Mouse (Mus musculus): Measurements from ENCODE around the gene Sh3pxd2a.

Gene Sh3pxd2a

DNA sequence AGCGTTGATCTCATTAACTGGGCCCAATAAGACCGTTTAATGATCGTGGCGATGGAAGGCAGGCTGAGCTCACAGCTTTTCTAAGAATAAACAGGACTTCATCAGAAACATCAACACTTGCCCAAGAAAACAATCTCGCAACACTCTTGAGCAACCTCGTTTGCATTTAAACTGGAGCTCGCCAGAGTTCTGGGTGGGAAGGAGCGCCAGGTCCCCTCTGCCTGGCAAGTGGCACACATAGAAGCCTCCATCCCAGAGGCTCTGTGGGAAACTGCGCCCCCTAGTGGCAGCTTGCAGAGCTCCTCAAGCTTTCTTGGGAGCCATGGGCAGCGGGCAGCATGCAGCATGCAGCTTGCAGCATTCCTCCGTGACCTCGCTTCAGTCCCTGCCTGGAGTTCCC lies 126.5 kb downstream of the Sh3pxd2a start:
- ChIA-PET POLR2A (interaction anchor here (0.6 to 3.7 kb wide), 35 partner anchors 10 to 386 kb away, joined by 3 to 16 read pairs (median 4); partner anchors contain the start of genes Neurl1a (in 3 of the 4) and Taf5 (in 1 of the 4)), CTCF (interaction anchor here (0.5 to 3.4 kb wide), 107 partner anchors 8 to 412 kb away, joined by 3 to 43 read pairs (median 4); partner anchors contain the start of gene Neurl1a (in 3 of the 4))

DNA sequence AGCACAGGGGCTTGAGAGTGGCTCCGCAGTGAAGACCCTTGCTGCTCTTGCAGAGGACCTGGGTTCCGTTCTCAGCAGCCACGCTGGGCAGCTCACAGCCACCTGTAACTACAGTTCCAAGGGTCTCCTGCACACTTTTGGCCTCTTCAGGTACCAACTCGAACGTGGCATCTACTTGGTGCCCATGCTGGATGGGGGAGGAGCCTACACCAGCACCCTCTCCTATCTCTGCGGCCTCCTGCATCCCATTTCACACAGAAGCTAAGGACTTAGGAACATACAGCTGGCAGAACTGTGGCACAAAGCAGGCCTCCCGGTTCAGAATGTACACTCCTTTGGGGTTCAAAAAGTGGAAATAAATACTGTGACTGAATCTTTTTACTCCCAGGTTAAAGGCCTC lies 127.0 kb downstream of the Sh3pxd2a start:
- ChIA-PET POLR2A (interaction anchor here (0.7 to 3.7 kb wide), 23 partner anchors 9 to 386 kb away, joined by 3 to 16 read pairs (median 4); partner anchors contain the start of gene Neurl1a (in 2 of the 4)), CTCF (interaction anchor here (0.5 to 3.4 kb wide), 84 partner anchors 9 to 412 kb away, joined by 3 to 43 read pairs (median 4); partner anchors contain the start of gene Neurl1a (in 2 of the 4))

- ChIA-PET CTCF (interaction anchor here in 3 of 4 experiments (0.8 to 1.3 kb wide), 6 partner anchors 9 to 157 kb away, joined by 3 to 6 read pairs (median 3); no protein-coding TSS in a partner anchor), POLR2A (interaction anchor here in 2 of 4 experiments (0.5 to 3.7 kb wide), 9 partner anchors 9 to 136 kb away, joined by 3 to 16 read pairs (median 3); no protein-coding TSS in a partner anchor)
These were observed 128.9 kb downstream of the Sh3pxd2a start for GRCm38 (mm10) chr19:47335262-47335661.

DNA sequence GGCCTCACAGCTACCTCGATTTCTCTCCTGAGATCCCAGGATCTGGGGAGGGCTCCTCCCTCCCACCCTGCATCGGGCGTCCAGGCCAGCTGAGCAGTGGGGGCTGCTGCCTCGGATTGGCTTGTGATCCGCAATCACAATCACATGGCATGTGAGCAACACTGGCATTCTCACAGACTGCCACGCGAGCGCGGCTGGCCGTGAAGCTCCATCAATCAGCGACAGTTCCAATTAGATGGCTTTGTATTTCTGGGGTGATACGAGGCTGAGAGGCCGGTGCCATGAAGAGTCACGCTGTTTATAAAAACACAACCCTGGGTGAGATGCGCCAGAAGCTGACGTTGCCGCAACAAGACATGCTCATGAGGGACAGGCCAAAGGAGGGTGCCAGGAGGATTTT lies 129.5 kb downstream of the Sh3pxd2a start:
- POLR2A ChIA-PET: interaction anchor here in 2 of 4 experiments (0.6 to 3.7 kb wide), 7 partner anchors 10 to 67 kb away, joined by 3 to 16 read pairs (median 3); no protein-coding TSS in a partner anchor
- CTCF ChIA-PET: interaction anchor here in 2 of 4 experiments (0.6 to 1.3 kb wide), 5 partner anchors 9 to 308 kb away, joined by 3 to 6 read pairs (median 4); no protein-coding TSS in a partner anchor

DNA sequence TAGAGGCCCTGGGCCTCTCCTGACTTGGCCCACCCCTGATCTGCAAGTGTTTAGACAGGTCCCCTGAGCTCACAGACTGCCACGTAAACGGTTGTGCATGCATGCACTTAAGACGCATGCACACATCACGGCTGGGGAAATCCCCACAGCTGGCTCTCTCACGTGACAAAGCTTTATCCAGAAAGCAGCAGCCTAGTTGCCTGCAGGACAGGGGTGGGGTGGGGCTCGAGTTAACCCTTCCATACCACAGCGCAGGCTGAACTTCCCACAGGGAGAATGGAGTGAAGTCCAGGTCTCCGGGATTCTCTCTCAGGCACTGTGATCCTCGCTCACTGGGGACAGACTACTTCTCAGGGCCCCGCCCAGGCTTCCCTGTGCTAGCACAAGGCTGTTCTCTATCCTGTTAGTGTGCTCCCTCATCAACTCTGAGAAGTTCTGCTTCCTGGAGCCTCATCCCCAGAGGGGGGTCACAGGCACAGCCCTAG lies 133.4 kb downstream of the Sh3pxd2a start:
- ChIA-PET CTCF (interaction anchor here in 2 of 4 experiments (0.5 to 1.2 kb wide), 6 partner anchors 8 to 629 kb away, joined by 3 to 7 read pairs (median 4); no protein-coding TSS in a partner anchor), POLR2A (interaction anchor here in 3 of 4 experiments (0.6 to 1.5 kb wide), 28 partner anchors 8 to 401 kb away, joined by 3 to 5 read pairs (median 3); partner anchors contain the start of genes Sfr1 (in 1 of the 3) and Stn1 (in 1 of the 3))

GRCm38 (mm10) chr19:47329102-47329501 lies 135.1 kb downstream of the Sh3pxd2a start:
- ChIA-PET CTCF (interaction anchor here in 1 of 4 experiments (2.1 kb wide), 1 partner anchor 9 kb away, joined by 8 read pairs; no protein-coding TSS in a partner anchor), POLR2A (interaction anchor here in 1 of 4 experiments (0.8 to 0.9 kb wide), 2 partner anchors 46 to 149 kb away, joined by 3 read pairs; no protein-coding TSS in a partner anchor)

DNA sequence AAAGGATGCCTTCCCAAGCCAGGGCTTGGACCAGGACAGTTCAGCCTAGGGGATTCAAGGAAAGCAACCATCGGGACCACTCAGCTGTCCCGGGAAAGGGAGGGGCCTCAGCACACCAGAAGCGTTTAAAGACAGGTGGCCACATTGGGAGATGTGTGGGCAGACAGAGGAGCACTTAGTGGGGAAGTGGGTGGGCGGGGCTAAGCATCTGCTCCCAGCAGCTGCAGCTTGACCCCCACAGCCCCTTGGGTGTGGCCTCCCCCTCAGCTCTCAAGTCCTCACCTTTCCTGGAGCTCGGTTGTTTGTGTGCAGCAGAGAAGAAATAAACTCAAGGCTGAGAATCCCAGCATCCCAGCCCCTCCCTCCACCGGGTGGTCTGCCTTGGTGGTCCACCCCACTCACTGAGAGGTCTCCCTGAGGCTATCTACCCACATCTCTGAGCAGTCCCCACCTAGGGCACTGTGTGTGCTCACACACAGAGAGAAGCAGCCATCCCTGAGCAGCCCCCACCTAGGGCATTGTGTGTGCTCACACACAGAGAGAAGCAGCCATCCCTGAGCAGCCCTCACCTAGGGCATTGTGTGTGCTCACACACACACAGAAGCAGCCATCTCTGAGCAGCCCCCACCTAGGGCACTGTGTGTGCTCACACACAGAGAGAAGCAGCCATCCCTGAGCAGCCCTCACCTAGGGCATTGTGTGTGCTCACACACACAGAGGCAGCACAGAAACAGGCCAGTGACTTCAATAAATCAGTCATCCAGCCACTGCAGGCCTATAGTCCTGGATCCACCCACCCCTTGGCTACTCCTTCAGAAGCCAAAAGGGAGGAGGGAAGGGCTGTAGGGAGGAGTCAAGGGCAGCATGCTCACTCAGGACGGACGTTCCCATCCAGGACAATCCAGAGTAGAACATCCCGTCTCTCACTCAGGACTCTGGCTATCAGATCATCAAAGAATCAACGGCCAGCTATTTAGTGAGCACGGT lies 136.0 kb downstream of the Sh3pxd2a start:
- ChIA-PET CTCF (interaction anchor here in 3 of 4 experiments (0.6 to 4.5 kb wide), 6 partner anchors 9 to 150 kb away, joined by 3 to 40 read pairs (median 4); partner anchors contain the start of gene Neurl1a (in 1 of the 3)), POLR2A (interaction anchor here (0.6 to 2.7 kb wide), 19 partner anchors 8 to 311 kb away, joined by 3 to 9 read pairs (median 3); no protein-coding TSS in a partner anchor)

DNA sequence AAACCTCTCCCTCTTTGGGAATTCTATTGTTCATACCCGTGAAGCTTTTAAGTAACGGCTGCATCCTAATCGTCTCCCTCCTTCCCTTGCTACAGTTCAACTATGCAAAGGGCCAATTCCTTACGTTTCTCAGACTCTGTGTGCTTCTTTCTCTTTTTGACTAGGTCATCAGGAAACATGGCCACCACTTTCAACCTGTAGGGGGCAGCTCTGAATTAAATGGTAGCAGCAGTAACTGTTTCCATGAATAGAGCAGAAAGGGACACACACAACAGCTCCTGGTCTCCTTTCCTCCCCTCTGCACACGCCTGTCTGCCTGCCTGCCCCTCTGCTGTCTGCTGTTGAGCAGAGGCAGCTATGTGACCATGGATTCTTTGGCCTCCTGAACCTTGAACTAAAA lies 138.3 kb downstream of the Sh3pxd2a start:
- POLR2A ChIA-PET: interaction anchor here (0.6 to 2.5 kb wide), 17 partner anchors 9 to 168 kb away, joined by 3 to 11 read pairs (median 4); no protein-coding TSS in a partner anchor
- CTCF ChIA-PET: interaction anchor here (0.6 to 4.8 kb wide), 24 partner anchors 9 to 580 kb away, joined by 3 to 43 read pairs (median 4); partner anchors contain the start of gene Neurl1a (in 1 of the 4)

DNA sequence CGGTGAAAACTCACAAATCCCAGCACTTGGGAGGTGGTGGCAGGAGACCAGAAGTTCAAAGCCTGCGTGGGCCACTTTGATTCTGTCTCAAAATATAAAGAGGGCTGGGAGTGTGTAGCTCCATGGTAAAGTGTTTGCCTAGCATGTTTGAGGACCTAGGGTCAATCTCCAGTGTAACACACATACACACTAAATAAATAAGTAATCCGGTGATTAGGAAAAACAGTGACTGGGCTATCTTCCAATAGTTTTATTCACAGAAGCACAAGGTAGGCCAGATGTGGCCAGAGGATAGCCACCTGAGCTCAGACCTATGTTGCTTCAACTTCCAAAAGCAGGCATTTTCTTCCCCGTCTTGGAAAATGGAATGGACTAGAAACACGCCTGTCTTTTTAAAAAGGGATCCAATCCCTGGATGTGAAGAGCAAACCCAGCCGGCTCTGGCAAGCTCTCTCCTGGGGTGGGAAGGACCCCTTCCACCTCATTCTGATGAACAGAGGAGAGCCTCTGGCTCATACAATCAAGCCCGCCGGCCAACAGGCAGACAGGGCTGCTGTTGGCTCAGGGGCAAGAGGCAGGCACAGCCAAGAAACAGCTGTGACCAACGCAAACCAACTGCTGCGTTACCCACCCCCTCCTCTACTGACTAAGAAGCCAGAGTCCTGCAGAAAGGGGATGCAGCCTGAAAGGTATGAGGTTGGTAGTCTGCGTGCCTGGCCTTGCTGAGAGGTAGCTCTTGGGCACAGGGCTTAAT lies 140.9 kb downstream of the Sh3pxd2a start:
- CTCF ChIA-PET: interaction anchor here (0.6 to 4.8 kb wide), 6 partner anchors 7 to 228 kb away, joined by 3 to 43 read pairs (median 5); no protein-coding TSS in a partner anchor
- POLR2A ChIA-PET: interaction anchor here (0.6 to 2.1 kb wide), 14 partner anchors 7 to 224 kb away, joined by 3 to 16 read pairs (median 3); no protein-coding TSS in a partner anchor

- CTCF ChIA-PET: no interaction called here
- POLR2A ChIA-PET: no interaction called here
These were observed 143.9 kb downstream of the Sh3pxd2a start for GRCm38 (mm10) chr19:47320331-47320668.

- CTCF ChIA-PET: interaction anchor here in 3 of 4 experiments (0.6 to 1.5 kb wide), 7 partner anchors 11 to 136 kb away, joined by 3 to 10 read pairs (median 4); no protein-coding TSS in a partner anchor
- POLR2A ChIA-PET: interaction anchor here in 2 of 4 experiments (0.6 to 1.6 kb wide), 9 partner anchors 8 to 83 kb away, joined by 3 to 6 read pairs (median 4); no protein-coding TSS in a partner anchor
These were observed 144.5 kb downstream of the Sh3pxd2a start for GRCm38 (mm10) chr19:47319521-47320330.

GRCm38 (mm10) chr19:47319061-47319460 lies 145.1 kb downstream of the Sh3pxd2a start:
- ChIA-PET POLR2A (interaction anchor here in 2 of 4 experiments (0.6 to 1.6 kb wide), 10 partner anchors 9 to 84 kb away, joined by 3 to 6 read pairs (median 4); no protein-coding TSS in a partner anchor), CTCF (interaction anchor here (0.6 to 1.5 kb wide), 11 partner anchors 12 to 137 kb away, joined by 3 to 10 read pairs (median 4); no protein-coding TSS in a partner anchor)

DNA sequence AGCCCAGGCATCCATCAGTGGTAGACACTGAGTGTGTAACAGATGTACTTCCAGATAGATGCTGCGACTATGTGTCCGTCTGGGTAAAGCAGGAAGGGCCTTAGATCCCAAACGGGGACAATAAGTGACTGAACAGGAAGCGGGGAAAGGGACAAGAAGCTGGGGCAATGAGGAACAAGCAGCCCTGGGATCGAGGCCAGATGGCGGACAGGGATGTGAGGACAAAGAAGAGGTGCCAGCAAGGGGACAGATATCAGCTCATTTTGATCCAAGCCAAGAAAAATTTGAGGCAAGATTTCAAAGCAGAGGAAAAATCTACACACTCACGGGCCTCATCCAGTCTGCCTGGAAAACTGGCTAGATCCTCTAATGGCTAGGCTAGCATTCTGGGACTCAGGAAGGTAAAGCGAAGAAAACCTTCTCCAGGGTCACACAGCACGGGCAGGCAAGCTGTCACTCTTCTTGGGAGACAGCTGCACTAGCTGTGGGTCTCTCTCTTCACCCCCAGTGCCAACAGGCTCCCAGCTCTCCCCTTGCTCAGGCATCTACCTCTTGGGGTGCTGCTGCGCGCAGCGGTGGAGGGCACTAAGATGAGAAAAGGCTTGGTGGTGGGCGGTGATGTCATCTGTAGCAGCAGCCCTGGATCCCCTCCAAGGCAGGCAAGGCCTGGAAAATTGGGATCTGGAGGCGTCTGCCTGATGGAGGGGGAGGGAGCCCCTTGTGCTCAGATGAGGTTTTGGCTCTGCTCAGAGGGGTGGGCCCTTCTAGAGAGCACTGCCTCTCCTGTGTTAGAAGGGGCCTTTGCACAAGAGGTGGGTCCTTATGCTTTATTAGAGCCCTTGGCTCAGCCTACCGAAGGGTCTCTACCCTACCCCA lies 146.9 kb downstream of the Sh3pxd2a start:
- ChIA-PET POLR2A (interaction anchor here in 3 of 4 experiments (0.9 to 1.8 kb wide), 5 partner anchors 9 to 13 kb away, joined by 3 to 7 read pairs (median 3); no protein-coding TSS in a partner anchor), CTCF (interaction anchor here in 1 of 4 experiments (1.2 kb wide), 1 partner anchor 9 kb away, joined by 3 read pairs; no protein-coding TSS in a partner anchor)

DNA sequence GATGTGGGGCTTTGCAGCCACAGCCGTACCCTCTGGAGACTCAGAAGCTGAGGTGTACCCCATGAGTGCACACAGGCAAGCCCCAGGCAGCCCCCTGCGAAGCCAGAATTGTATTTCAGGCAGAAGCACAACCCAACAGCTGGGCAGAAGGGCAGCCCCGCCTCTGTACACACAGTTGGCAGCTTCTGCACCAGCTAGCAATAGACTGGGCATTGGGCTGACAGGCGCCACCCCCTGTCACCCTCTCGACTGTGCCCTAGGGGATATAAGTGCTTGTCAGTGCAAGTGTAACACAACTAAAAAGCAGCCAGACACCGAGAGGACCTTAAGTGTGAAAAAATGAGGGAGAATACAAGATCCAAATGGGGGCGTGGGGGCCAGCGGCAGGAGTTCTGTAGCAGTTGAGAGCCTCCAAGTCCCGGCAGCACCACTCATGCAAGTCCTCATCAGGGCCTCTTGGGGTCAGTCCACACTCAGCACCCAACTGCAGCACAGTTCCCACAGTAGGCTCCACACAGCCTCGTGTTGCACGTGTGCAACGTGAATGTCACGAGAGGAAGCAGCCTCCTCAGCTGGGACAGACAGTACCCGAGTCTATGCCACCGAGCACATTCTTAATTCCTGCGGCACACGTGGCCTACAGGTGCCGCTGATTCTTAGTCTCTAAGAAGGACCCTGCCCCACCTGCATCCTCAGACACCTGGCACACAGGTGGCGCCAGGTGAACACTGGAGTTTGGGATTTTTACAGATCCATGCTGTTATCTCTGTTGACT lies 147.7 kb downstream of the Sh3pxd2a start:
- ChIA-PET CTCF (interaction anchor here in 1 of 4 experiments (1.2 kb wide), 1 partner anchor 10 kb away, joined by 3 read pairs; no protein-coding TSS in a partner anchor), POLR2A (interaction anchor here in 3 of 4 experiments (0.9 to 1.8 kb wide), 7 partner anchors 9 to 21 kb away, joined by 3 to 7 read pairs (median 3); no protein-coding TSS in a partner anchor)
